Mouse (Mus musculus): ENCODE data around the gene Gpc5.

- peak; percentile 75 for TF ChIP-seq CTCF (IDR thresholded peaks at IDR 0.05; ENCODE audit: insufficient read depth, low read length)
- TF ChIP-seq POLR2A (IDR thresholded peaks at IDR 0.05; ENCODE audit: borderline replicate concordance, extremely low read depth, low read depth, low read length), result no peak
Observed at GRCm38 (mm10) chr14:115831219-115831755, 739.3 kb downstream of the Gpc5 start.
